12 mouse cellular contexts compared by ENCODE assay signal in the genomic region with DNA sequence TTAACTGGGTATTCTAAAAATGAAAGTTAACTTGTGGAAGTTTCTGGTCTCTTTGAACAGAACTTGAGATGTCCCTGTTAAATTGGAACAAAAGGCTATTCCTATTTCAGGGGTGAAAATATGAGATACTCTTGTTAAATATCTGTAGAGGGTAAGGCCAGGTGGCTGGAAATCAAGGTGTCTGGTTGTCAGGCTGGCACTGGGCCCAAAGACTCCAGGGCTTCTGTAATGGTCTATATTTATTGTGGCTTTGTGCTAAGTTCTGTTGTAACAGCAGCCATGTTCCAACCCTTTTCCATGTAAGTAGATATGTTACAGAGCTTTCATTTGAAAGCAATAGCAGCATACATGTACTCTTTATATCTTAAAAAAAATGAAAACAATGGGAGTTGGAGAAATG.
"Had no signal": no experiment of that assay in that cellular context is flagged by ENCODE, and none has a peak within 500 bp of the region (broad histone marks: within the 10 kb centered on the region; RNA-seq: fewer than 3 reads in every experiment).

No protein-coding gene starts in this region.

- H3K4me3 ChIP-seq: limb, embryonic 12.5 days; limb, embryonic 15.5 days; liver, embryonic 13.5 days had no signal

- H3K27ac ChIP-seq: limb, embryonic 12.5 days; limb, embryonic 15.5 days; liver, embryonic 13.5 days had no signal

- H3K9me3 ChIP-seq: limb, embryonic 12.5 days; limb, embryonic 15.5 days; liver, embryonic 13.5 days had no signal

- H3K4me1 ChIP-seq: limb, embryonic 15.5 days; liver, embryonic 13.5 days had no signal

- H3K9ac ChIP-seq: limb, embryonic 12.5 days; limb, embryonic 15.5 days; liver, embryonic 13.5 days had no signal

- DNase-seq: kidney, postnatal 14 days; kidney, postnatal 4 days; left cerebral cortex, postnatal 4 days; liver, embryonic 13.5 days; lung, adult 2 months; lung, postnatal 14 days; lung, postnatal 4 days; midbrain, embryonic 14.5 days; thymus, adult 18-20 months; thymus, postnatal 36 days had no signal

- H3K27me3 ChIP-seq: limb, embryonic 12.5 days; limb, embryonic 15.5 days; liver, embryonic 13.5 days had no signal
